Mouse (Mus musculus) adrenal gland, adult (tissue): ENCODE measurements around the gene Tubg2.
"Not testable (repeated sequence)": the region's sequence is repeated elsewhere in the genome, so short reads cannot be mapped to it uniquely, and the experiment has no call there.

Source experiments
- DNase-seq, 2 experiments: peaks; one replicate each; pipeline ENCODE4 v3.0.0; 2022 to 2023; ENCODE audit warnings: low spot score in 1 of 2; ENCODE audit not compliant: inconsistent age in 2 of 2

The Tubg2 gene

DNA sequence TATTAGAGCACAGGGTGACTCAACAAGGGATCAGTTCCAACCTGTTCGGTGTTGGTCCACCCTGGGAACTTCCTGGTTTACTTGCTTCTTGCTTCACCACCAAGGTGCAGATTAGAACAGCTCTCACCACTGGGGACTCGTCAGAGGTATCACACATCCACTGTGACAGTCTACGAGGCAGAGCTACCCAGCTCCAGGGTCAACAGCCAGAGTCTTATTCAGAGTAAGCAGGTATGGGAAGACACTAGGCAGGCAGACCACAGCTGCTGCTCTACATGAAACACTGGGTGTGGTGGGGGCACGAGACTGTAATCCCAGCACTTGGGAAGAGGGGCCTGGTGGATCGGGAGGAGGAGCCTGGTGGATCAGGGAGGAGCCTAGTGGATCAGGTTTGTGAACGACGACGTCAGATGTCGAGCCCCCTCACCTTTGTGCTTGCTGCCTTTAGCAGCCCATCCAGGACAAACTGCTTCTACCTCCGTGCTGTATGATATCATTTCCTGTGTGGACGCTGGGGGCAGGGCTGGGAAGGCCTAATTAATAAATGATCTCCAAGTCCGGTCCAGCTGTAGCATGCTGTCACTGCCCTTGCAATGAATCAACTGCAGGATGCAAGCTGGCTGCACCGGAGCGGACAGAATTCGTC lies 17.0 kb upstream of the Tubg2 start:
- DNase-seq: peak; percentile 67 to 86

GRCm38 (mm10) chr11:101140164-101140819 lies 15.4 kb upstream of the Tubg2 start:
- DNase-seq: peak in 1 of 2 experiments; percentile 65

DNA sequence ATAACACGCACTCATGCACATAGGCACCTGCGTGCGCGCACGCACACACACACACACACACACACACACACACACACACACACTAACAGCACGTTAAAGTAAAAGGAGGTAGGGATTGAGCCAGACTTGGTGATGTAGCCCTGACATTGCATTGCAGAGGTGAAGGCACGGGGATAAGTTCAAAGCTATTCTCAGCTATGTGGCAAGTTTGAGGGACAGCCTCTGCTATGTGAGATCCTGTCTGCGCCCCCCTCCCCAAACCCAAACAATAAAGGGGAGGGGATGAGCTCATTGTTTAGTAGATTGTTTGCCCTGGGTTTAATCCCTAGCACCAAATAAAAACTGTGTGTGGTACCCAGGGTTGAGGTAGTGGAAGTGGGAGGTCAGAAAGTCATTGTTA lies 14.6 kb upstream of the Tubg2 start:
- no peak for DNase-seq

- DNase-seq: no peak
These were observed 13.3 kb upstream of the Tubg2 start for GRCm38 (mm10) chr11:101142215-101142967.

- DNase-seq: peak in 1 of 2 experiments; percentile 81
These were observed 12.1 kb upstream of the Tubg2 start for GRCm38 (mm10) chr11:101143338-101144225.

DNA sequence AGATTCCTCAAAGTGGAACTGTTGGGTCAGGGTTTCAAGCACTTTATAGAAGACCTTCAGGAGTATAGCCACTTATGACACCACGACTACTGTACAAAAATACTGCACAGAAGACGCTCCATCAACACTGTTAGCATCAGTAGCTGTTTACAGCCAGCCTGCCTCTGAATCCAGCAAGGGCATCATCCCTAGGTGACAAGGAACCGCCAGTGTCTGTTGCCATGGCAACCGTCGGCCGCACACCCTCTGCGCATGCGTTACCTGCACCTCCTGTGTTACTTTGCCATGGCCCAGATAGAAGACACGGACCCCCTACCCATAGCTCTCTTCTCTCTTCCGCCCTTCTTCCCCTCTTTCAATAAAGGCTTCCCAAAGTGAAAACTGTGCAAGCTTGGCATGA lies 9.3 kb upstream of the Tubg2 start:
- no peak for DNase-seq

DNA sequence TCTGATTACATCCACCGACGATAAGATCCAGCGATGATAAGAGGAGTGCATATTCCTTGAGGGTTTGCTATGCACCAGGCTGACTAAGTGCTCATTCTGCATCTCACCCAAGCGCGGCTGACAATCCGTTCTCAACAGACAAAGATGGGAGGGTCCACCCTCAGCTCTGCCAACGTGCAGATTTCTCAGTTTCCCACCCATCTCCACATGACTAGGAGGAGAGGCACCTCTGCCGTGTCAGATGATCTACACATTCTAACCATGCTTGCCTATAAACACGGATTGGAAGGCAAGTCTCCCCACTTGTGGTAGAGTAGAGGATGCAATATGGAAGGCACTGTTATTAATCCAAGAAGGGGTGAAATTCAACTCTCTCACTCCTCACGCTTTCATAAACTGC lies 7.0 kb upstream of the Tubg2 start:
- DNase-seq: no peak

GRCm38 (mm10) chr11:101149178-101150105 lies 6.3 kb upstream of the Tubg2 start:
- DNase-seq: peak; percentile 64 to 88

- DNase-seq: no peak
These were observed 4.6 kb upstream of the Tubg2 start for GRCm38 (mm10) chr11:101151063-101151462.

GRCm38 (mm10) chr11:101152825-101153224 lies 2.9 kb upstream of the Tubg2 start:
- no peak for DNase-seq

GRCm38 (mm10) chr11:101154648-101155047 lies 1.1 kb upstream of the Tubg2 start:
- DNase-seq: no peak

DNA sequence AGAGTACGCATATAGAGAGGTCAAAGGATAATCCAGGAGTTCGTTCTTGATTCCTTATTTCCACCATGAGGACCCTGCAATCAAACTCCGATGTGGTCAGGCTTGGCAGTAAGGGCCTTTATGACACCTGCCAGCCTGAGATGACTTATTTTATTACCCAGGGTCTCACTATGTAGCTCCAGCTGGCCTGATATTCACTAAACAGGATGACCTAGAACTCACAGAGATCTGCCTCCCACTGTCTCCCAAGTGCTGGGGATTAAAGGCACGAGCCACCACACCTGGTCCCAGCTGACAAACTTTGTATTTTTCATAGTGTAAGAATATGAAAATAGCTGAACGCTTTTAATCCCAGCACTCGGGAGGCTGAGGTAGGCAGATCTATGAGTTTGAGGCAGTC lies 556 bp upstream of the Tubg2 start:
- DNase-seq: no peak

- DNase-seq: not testable (repeated sequence)
These were observed 4.4 kb downstream of the Tubg2 start for GRCm38 (mm10) chr11:101160151-101160550.

DNA sequence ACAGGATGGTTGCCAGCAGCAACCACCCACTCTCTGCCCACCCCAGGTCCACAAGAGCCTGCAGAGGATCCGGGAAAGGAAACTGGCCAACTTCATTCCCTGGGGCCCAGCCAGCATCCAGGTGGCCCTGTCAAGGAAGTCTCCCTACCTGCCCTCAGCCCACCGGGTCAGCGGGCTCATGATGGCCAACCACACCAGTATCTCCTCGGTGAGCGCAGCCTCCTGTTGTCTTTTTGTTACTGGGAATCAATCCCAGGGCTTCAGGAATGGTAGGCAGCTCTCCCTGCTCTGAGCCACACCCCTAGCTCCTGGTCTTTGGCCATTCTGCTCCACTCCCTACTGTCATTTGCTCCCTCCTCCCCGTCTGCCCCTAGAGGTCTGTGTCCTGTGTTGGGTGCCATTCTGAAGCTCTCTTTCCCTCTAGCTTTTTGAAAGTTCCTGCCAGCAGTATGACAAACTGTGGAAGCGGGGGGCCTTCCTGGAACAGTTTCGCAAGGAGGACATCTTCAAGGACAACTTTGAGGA lies 5.3 kb downstream of the Tubg2 start:
- not testable (repeated sequence) for DNase-seq

DNA sequence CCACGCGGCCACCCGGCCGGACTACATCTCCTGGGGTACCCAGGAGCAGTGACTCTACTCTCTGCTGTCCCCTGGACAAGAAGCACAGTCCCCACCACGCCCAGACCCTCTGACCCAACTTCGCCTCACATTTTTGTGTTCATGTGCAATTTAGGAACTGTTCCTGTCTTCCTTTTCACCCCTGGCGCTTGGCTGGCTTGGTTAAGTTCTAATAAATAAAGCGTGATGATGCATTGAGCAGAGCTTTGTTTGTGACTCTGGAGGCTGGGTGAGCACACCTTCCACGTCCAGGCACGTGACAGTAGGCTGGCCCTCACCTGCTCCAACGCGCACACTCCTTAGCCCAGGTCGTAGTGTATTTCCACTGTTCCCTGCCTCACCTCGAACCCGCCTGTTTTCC lies 5.8 kb downstream of the Tubg2 start:
- DNase-seq: no peak

DNA sequence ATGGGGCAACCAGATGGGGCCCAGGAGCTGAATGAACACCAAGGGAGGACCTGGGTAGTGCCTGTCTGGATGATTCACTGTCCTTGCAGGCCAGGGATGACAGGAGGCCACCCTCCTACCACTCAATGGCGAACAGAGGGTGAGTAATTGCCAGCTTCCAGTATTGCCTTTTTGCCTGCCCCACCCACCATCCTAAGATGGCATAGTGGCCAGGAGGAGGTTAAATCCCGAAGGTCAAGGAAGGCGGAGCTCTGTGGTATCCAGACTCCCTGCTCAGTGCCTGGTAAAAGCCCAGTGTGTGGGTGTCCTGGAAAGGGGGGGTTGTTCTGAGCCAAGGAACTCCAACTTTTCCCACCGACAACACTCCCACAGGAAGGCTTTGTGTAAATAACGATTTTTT lies 6.6 kb downstream of the Tubg2 start:
- DNase-seq: peak; percentile 56 to 82

DNA sequence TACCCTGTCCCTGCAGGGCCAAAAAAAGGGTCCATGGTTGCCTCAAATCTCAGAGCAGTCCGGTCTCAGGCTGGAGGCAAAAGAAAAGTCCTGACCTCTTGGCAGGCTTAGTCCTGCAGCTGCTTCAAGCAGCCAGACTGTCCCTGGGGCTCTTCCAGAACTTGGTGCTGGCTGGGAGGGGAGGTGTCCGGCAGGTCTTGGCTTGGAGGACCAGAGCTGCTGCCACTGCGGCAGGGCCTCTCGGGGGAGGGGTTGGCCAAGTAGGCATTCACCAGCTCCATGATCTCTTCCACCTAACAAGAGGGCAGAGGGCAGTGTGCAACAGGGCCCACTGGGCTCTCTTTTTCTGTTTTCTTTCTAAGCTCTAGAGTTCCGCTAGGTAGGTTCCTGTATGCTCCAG lies 7.1 kb downstream of the Tubg2 start:
- DNase-seq: peak in 1 of 2 experiments; percentile 76

- no peak for DNase-seq
These were observed 8.0 kb downstream of the Tubg2 start for GRCm38 (mm10) chr11:101163476-101164350.

DNA sequence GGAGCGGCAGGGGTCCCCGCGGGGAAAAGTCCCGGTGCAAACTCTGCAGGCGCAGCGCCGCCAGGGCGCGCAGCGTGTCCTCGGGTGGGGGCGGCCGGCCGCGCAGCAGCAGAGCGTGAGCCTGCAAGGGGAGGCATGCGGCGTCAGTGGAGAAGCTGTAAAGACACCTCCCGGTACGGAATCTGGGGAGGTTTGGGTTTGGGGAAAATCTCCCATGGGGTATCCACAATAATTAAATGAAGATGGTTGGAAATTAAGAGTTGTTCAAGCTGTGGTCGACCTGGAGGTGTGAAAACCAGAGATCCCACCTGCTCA lies 8.6 kb downstream of the Tubg2 start:
- no peak for DNase-seq
